Mouse (Mus musculus): ENCODE data around the gene Stat4.

Gene Stat4

DNA sequence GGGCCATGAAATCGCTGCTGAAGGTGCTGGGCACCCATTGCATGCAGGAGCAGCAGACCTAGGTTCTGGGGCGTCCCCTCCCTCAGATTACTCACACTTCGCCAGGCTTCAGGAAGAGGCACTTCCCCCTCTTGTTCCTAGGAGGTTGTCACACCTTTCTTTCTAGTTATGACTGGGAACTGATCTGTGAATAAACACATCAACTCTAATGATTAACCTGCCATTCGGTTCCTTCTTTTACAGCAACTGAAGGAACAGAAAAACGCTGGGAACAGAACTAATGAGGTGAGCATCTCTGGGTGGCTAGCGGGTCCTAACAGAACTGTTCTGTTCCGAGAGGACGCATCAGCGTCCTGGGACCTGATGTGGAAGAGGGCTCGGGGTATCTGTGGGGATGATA, 158.0 kb downstream of the Stat4 start:
- no peak for DNase-seq (ENCODE audit: low spot score in 2 of 2)

- peak; percentile 64 to 69 for DNase-seq (ENCODE audit: low spot score in 2 of 2)
Measured at GRCm38 (mm10) chr1:52146214-52146970, 159.4 kb downstream of the Stat4 start.

DNA sequence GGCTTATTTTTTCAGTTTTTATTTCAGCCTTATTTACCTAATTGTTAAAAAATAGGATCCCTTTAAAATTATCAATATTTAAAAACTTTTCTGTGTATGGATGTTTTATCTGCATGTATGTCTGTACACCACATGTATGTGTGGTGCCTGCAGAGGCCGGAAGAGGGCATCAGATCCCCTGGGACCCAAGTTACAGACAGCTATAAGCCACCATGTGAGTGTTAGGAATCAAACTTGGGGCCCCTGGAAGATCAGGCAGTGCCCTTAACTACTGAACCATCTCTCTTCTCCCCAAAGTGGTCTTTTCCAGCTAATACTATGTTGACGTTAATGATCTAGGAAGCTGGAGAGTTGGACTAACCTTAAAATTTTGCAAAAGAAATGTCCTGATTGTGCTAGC, 160.5 kb downstream of the Stat4 start:
- no peak for DNase-seq (ENCODE audit: low spot score in 2 of 2)

GRCm38 (mm10) chr1:52148178-52148577, 161.2 kb downstream of the Stat4 start:
- no peak for DNase-seq (ENCODE audit: low spot score in 2 of 2)

- no peak for DNase-seq (ENCODE audit: low spot score in 2 of 2)
Measured at GRCm38 (mm10) chr1:52148696-52149095, 161.7 kb downstream of the Stat4 start.

- DNase-seq (ENCODE audit: low spot score in 2 of 2): peak; percentile 43 to 55
Measured at GRCm38 (mm10) chr1:52149934-52150346, 163.0 kb downstream of the Stat4 start.

- DNase-seq (ENCODE audit: low spot score in 2 of 2): no peak
Measured at GRCm38 (mm10) chr1:52150676-52151075, 163.7 kb downstream of the Stat4 start.

DNA sequence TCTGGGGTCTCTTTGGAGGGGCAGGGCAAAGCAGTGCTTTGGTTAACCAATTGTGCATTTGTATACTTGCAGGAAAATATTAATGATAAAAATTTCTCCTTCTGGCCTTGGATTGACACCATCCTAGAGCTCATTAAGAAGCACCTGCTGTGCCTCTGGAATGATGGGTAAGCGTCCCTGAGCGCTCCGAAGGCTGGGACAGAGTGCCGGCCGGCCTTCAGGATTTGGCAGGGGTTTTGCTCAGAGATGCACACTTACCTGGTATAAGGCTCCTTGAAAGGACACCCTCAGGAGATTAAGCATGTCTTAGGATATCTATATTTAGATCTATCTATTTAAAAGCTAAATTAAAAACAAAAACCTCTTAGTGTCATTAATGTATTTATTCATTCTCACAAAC, 164.2 kb downstream of the Stat4 start:
- no peak for DNase-seq (ENCODE audit: low spot score in 2 of 2)

DNA sequence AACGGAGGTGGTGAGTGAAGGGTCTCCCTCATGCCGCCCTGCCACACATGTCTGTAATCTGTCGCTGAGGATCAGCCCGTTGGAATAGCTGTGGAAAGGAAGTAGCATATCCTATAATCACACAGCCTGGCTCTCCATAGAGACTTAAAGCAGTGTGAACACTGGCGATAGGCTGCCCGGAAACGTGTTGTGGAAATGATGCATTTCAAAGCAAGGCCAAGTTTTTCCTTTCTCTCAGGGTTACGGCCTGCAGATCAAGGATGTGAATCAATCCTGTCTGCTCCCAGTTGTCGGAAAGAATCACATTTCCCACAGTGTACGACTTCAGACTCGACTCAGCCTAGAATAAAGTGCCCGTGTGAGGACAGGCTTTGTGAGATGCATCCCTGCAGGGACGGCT, 165.4 kb downstream of the Stat4 start:
- DNase-seq (ENCODE audit: low spot score in 2 of 2): no peak

DNA sequence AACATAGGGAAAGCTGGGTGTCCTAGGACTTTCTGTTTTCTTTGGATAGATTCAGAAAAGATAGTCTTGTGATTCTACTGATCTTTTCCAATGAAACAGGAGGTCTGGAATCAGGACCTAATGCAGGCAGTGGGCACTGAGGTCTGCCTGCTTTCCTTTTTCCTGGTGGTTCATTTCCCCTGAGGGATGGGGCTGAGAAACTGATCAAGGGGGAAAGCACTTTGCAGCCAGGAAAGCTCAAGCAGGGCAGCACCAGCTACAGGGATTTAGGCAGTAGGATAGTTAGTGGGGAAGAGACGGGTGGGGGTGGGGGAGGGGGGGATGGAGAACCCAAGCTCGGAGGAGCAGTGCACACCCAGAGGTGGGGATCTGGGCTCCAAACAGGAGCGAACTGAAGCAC, 166.0 kb downstream of the Stat4 start:
- DNase-seq (ENCODE audit: low spot score in 2 of 2): no peak

- no peak for DNase-seq (ENCODE audit: low spot score in 2 of 2)
Measured at GRCm38 (mm10) chr1:52154890-52155289, 167.9 kb downstream of the Stat4 start.

GRCm38 (mm10) chr1:52156351-52156750, 169.4 kb downstream of the Stat4 start:
- DNase-seq (ENCODE audit: low spot score in 2 of 2): peak; percentile 29 to 48

All from right cerebral cortex, adult 2 months (tissue).